Mouse (Mus musculus) left cerebral cortex, adult 2 months (tissue): ENCODE data around the gene Tollip. TPM values are rescaled to one million over a fixed set of nuclear protein-coding genes. Genes with fewer than 3 reads are reported as not detected.
"Not testable (repeated sequence)": the region's sequence is repeated elsewhere in the genome, so short reads cannot be mapped to it uniquely, and the experiment has no call there.

Experiments
- DNase-seq, 2 experiments: peaks; one replicate each; pipeline ENCODE4 v3.0.0; 2021 to 2022; ENCODE audit warnings: low spot score in 2 of 2, mixed read lengths in 1 of 2; ENCODE audit errors: extremely low spot score in 1 of 2
- H3K27ac ChIP-seq: fragments of 200-600 bp; 2 replicates; pipeline ENCODE4 v1.8.1; 2022
- H3K4me3 ChIP-seq: fragments of 200-600 bp; 2 replicates; pipeline ENCODE4 v1.8.1; 2022
- CTCF ChIP-seq: fragments of 200-600 bp; IDR thresholded peaks from 2 replicates; pipeline ENCODE4 v1.8.1; 2022; ENCODE audit warnings: antibody characterized with exemption, mild to moderate bottlenecking, moderate library complexity
- intact Hi-C: fragments of 180-260 bp; cut with DNase I; formaldehyde crosslinking; loops from one replicate; pipeline ENCODE4 v1.15.1; 2025
- total RNA-seq, 2 experiments: library from RNA; stranded (reverse); gene quantifications; 2 replicates each; pipeline ENCODE4 v1.2.3; 2021

Gene Tollip
- total RNA-seq, 2 experiments from 2014 or later = 116 to 132 TPM

DNA sequence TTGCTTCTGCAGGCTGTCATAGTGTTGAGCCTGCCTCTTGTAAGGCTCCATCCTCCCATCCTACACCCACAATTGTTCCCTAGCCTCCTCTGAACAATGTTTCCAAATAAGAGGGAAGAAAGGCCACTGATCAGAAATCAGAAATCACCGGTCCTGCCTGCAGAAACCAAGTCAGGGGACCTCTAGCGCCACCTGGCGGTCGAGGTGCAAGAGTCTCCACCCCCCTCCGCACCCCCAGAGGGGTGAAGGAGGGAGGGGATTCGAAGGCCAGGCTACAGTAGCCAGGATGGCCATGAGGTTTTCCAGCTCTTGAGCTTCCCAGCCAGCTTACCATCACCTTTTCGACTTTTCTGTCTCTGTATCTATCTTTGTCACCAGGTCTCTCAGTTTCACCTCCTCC, 6.6 kb upstream of the Tollip start:
- peak; percentile 98 for TF ChIP-seq CTCF
- intact Hi-C loops = loop anchor here (2.0 to 5.0 kb wide), 3 partner anchors 20 to 168 kb away; no protein-coding TSS in a partner anchor
- Histone ChIP-seq H3K27ac (no peak overlapping the region), H3K4me3 (no peak overlapping the region)
- peak; percentile 73 to 84 for DNase-seq

DNA sequence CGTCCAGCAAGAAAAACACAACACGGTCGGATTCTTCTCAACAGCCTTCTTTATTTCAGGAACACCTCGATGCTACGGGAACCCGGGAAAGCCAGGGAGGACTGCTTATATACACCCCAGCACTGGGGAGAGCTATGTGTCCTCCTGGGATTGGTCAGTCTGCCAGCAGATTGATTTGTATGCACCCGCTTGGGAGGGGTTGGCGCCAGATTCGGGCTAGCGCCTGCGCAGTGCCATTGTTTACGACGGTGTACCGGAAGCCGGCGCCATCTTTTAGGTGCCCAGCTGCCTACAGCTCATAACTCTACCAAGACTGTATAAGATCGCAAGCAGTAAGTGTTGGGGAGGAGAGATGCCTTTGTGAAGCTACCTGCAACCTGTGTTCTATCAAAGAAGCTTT, 5.8 kb upstream of the Tollip start:
- DNase-seq, H3K27ac ChIP-seq, H3K4me3 ChIP-seq: not testable (repeated sequence)
- intact Hi-C loops = loop anchor here (2.0 kb wide), 2 partner anchors 19 to 167 kb away; no protein-coding TSS in a partner anchor

DNA sequence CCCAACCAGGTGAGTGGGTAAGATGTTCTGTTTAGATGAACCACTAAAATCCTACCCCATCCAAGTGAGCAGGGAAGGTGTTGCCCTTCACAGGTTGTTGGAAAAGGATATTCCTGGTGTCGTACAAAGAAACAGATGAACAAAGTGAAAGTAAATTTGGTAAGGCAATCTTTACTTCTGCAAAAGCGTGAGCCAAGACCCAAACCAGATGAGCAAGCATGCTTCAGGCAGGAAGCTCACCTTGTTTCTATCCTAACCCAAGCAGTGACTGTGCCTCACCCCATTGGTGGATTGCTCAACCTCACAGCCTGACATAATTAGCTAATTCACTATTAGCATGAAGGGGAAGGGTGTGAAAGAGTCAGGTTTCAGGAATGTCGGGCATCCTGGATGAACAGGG, 7.0 kb downstream of the Tollip start:
- intact Hi-C loops = no loop called here
- no peak for TF ChIP-seq CTCF
- H3K4me3 ChIP-seq = no peak overlapping the region
- no peak overlapping the region for H3K27ac ChIP-seq
- no peak for DNase-seq

DNA sequence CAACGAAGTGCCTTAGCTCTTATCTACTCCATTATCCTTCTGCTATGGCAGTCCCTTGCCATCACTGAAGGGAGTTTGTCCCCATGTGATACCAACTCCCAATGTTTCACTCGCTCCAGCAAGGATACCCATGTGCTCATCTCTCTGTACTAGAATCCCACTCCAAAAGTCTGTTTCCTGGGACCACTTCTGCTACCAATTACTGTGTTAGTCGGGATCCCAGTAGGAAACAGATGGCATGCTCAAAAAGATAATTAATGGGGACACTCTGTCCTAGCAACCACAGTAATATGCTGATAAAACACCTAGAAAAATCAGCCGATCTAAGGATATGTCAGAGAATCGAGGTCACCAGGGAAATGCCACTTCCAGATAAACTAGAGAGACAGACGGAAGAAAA, 9.7 kb downstream of the Tollip start:
- intact Hi-C loops = loop anchor here (10.0 kb wide), 1 partner anchor 374 kb away; the partner anchor contains the start of gene Chid1
- no peak for TF ChIP-seq CTCF
- DNase-seq = no peak
- no peak overlapping the region for H3K4me3 ChIP-seq
- no peak overlapping the region for H3K27ac ChIP-seq

DNA sequence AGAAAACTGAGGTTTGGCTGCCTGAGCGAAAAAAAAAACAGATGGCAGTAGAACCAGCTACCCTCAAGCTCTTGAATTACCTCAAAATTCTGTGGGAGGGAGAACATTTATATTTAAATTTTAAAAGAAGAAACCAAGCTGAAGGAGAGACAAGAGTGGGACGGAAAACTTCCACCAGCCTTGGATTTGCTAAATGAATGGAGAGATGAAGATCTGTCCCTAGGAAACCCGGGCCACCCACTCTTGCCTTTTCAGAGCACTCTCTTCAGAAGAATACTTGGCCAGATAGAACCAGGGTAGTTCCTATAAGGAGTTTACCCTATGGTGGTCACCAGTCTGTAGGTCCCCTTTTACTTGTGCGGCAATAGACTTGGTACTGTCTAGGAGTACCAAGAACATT, 15.5 kb downstream of the Tollip start:
- intact Hi-C loops = loop anchor here (1.0 to 10.0 kb wide), 3 partner anchors 26 to 368 kb away; partner anchors contain the start of gene Chid1
- TF ChIP-seq CTCF = no peak
- H3K27ac ChIP-seq = peak overlapping the region; percentile 89
- peak; percentile 28 to 38 for DNase-seq
- peak overlapping the region; percentile 75 for H3K4me3 ChIP-seq

DNA sequence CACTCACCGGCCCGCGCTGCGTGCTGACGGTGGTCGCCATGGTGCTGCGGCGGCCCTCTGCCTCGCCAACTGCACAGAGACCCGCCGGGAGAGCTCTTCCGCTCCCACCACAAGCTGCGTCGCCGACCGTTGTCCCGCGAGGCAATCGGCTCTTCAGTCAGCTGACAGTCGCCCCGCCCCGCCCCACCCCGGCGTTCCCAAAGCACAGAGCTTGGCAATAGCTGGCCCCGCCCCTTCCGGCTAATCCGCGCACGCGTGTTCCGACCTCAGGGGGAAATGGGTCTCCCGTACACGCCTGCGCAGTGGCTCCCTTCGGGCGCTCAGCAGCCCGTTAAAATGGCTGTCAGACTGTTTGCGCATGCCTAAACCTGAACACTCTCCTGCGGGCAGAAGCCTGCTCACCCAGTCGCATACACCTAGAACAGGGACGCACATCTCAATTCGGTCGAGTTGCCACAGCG, 16.0 kb downstream of the Tollip start:
- intact Hi-C loops = loop anchor here (1.0 to 10.0 kb wide), 2 partner anchors 26 to 367 kb away; partner anchors contain the start of gene Chid1
- no peak for TF ChIP-seq CTCF
- DNase-seq = peak; percentile 98 to 99
- peak overlapping the region; percentile 75 for H3K4me3 ChIP-seq
- peak overlapping the region; percentile 95 for H3K27ac ChIP-seq

DNA sequence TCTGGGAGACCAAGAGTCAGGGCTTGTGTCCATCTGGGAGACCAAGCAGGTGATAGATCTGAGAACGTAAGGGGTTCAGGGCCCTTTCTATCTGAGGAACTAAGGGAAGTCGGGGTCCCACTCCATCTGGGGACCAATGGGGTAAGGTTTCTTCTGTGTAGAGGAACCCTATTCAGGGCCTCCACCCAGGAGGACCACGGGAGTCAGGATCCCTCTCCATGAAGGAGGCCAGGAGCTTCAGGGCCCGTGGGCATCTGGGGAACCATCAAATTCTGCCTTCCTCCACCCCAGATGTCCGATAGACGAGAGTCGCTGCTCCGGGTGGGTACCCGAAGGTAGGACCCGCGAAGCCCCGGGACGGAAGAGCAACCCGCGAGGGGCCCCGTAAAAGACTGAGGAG, 16.5 kb downstream of the Tollip start:
- peak overlapping the region; percentile 75 for H3K4me3 ChIP-seq
- intact Hi-C loops = loop anchor here (1.0 to 10.0 kb wide), 2 partner anchors 26 to 367 kb away; partner anchors contain the start of gene Chid1
- peak overlapping the region; percentile 95 for H3K27ac ChIP-seq
- TF ChIP-seq CTCF = no peak
- DNase-seq = no peak

DNA sequence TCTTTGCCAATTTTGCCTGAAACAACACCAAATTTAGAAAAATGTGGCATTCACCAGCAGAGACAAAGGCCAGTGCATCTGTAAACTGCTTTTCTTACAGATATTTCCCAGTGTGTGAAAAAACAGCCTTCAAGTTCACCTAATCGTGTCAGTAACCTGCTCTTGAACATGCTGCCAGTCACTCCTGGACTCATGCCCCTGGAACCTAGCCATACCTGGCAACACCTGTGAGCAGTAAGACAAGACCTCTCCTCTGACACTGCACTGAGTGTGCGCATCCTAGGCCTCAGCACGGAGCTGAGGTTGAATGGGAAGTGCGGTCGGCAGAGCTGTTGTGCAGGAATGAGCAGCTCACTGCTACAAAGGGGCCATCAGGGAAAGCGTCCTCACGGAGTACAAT, 26.2 kb downstream of the Tollip start:
- no peak overlapping the region for H3K27ac ChIP-seq
- DNase-seq = no peak
- intact Hi-C loops = no loop called here
- H3K4me3 ChIP-seq = no peak overlapping the region
- TF ChIP-seq CTCF = no peak

DNA sequence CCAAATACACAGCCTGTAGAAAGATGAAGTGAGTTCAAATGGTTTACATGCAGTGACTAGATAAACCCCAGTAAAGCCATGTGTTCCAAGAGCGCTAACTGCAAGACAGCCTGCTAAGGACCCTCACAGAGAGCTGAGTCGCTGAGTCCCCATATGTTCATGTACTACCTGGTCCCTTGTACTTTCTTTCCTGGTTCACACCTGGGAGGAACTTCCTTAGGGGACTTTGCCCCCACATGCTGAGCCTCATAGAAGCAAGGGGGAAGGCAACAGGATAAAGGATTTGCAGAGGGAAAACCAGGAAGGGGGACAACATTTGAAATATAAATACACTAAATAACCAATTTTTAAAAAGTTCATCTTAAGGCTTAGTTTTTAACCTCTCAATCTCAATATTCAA, 39.5 kb downstream of the Tollip start:
- intact Hi-C loops = no loop called here
- Histone ChIP-seq H3K4me3 (no peak overlapping the region), H3K27ac (no peak overlapping the region)
- no peak for TF ChIP-seq CTCF
- no peak for DNase-seq

DNA sequence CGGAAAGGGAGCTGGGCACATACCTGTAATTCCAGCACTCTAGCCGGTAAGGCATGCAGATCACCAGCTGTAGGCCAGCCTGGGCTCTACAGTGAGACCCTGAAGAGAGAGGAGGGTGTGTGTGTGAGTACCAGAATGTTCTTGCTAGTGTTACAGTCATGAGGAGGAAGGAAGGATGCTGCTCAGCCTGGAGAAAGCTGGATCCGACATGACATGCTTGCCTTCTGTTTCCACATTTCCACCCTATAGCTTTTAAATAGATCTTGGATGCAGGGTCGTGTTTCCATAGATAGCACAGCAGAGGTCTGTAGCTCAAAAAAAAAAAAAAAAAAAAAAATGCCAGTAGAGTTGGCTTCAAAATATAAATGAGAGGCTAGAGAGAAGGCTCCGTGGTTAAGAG, 43.4 kb downstream of the Tollip start:
- DNase-seq = no peak
- TF ChIP-seq CTCF = no peak
- intact Hi-C loops = no loop called here
- no peak overlapping the region for H3K27ac ChIP-seq
- no peak overlapping the region for H3K4me3 ChIP-seq

DNA sequence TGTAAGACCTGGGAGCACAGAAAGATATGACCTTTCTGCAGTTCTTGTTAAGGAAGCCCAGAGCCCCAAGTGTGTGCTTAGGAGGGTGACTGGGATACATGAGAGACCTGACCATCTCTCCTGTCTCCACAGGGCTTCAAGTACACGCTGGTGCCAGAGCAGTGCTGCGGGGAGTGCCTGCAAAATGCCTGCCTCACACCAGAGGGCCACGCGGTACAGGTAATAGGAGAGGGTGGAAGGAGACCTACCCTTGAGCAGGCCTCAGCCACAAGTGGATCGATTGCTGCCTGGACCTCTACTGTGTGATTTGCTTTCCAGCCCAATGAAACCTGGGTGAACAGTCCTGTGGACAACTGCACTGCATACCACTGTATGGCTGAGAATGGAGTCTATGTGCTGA, 47.8 kb downstream of the Tollip start:
- intact Hi-C loops = no loop called here
- Histone ChIP-seq H3K4me3 (no peak overlapping the region), H3K27ac (no peak overlapping the region)
- no peak for DNase-seq
- no peak; the same call in none of the 2 replicates for TF ChIP-seq CTCF

DNA sequence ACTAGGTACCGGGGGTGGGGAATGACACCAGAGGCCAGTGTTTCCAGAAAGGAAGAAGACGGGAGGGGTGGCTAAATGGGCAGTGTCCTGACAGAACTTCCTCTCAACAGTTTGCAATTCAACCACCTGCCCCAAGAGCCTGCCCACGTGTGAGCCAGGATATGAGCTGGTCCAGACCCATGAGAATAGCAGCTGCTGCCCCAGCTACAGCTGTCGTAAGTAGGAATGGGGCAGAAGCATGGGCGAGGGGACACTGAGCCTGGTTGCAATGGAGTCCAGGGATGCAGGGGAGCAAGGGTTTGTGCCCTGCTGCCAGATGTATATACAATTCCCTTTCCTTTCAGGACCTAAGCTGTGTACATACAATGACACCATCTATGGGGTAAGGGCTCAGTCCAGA, 48.7 kb downstream of the Tollip start:
- TF ChIP-seq CTCF = no peak
- intact Hi-C loops = no loop called here
- Histone ChIP-seq H3K4me3 (no peak overlapping the region), H3K27ac (no peak overlapping the region)
- no peak for DNase-seq

DNA sequence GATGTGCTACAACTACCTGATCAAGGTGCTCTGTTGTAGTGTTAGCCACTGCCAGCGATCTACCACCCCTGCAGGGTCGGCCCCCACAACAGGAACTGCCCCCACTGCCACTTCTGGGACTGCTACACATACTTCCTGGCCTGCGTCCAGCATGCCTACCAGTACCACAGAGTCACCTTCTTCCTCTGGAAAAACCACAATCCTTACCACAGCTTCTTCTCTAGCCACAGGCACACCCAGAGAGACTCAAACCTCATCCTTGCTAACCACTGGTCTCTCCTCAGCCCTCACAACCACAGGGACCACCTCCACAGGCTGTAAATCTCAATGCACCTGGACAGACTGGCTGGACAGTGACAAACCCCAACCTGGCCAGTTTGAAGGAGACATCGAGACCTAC, 57.3 kb downstream of the Tollip start:
- Histone ChIP-seq H3K4me3 (no peak overlapping the region), H3K27ac (no peak overlapping the region)
- TF ChIP-seq CTCF = no peak
- no peak for DNase-seq
- intact Hi-C loops = no loop called here

DNA sequence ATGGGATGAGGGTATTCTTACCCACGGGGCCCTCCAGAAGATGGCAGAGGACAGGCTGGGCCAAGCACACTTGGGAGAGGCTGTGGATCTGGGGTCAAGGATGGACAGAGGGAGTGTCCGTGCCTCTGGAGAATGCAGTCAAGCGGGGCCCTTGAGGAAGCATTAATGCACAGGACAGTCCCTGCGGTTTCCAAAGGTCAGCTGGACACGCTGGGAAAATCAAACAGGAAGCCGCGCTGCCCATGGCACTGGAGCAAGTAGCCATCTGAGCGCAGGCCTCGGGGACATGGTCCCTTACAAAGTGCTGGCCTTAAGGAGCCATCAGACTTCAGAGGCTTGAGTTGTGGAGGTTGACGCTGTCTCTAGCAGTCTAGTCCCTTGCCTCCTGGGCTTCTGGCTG, 78.0 kb downstream of the Tollip start:
- no peak for TF ChIP-seq CTCF
- intact Hi-C loops = no loop called here
- no peak overlapping the region for H3K4me3 ChIP-seq
- no peak for DNase-seq
- no peak overlapping the region for H3K27ac ChIP-seq
